Mouse (Mus musculus) hindbrain, embryonic 15.5 days (tissue): Measurements from ENCODE around the gene Shisal1. TPM values are rescaled to one million over a fixed set of nuclear protein-coding genes. Genes with fewer than 3 reads are reported as not detected.

Source experiments
- ATAC-seq: fragments of 200-750 bp; cut with Nextera tagmentation; 2 replicates; pipeline ENCODE4 v1.8.0; 2017; ENCODE audit warnings: low read depth, moderate number of reproducible peaks, moderate TSS enrichment; ENCODE audit not compliant: low FRiP score
- H3K27ac ChIP-seq: fragments of 300-500 bp; sonication (generic); replicated peaks from 2 replicates; pipeline ENCODE4 v1.5.1; 2015; ENCODE audit warnings: mild to moderate bottlenecking, inconsistent platforms
- H3K27me3 ChIP-seq: fragments of 300-500 bp; sonication (generic); 2 replicates; pipeline ENCODE4 v1.6.1; 2015; ENCODE audit warnings: control low read depth, inconsistent platforms
- H3K36me3 ChIP-seq: fragments of 300-500 bp; sonication (generic); 2 replicates; pipeline ENCODE4 v1.6.1; 2015; ENCODE audit warnings: control low read depth, inconsistent platforms
- H3K4me1 ChIP-seq: fragments of 300-500 bp; sonication (generic); replicated peaks from 2 replicates; pipeline ENCODE4 v1.6.1; 2015; ENCODE audit warnings: control low read depth, inconsistent platforms
- H3K4me2 ChIP-seq: fragments of 300-500 bp; sonication (generic); 2 replicates; pipeline ENCODE4 v1.6.1; 2015; ENCODE audit warnings: moderate library complexity, mild to moderate bottlenecking, inconsistent platforms
- H3K4me3 ChIP-seq: fragments of 300-500 bp; sonication (generic); 2 replicates; pipeline ENCODE4 v1.5.1; 2015; ENCODE audit warnings: mild to moderate bottlenecking, inconsistent platforms
- H3K9ac ChIP-seq: fragments of 300-500 bp; sonication (generic); 2 replicates; pipeline ENCODE4 v1.6.1; 2015; ENCODE audit warnings: inconsistent platforms
- H3K9me3 ChIP-seq: fragments of 300-500 bp; sonication (generic); 2 replicates; pipeline ENCODE4 v1.6.1; 2016; ENCODE audit warnings: control low read depth, inconsistent platforms
- WGBS: fragments of 180-500 bp; shearing (Covaris S2); methylation state at CpG from one replicate; pipeline ENCODE4 v1.1.7; 2015; 5-methylcytosine and 5-hydroxymethylcytosine counted together
- polyA plus RNA-seq: library from polyadenylated mRNA; unstranded; fragments of >200 nt; fragmentation: Nextera tagmentation; extraction: Ambion mirVana; gene quantifications from 2 replicates; pipeline ENCODE4 v1.2.1, GENCODE M21; 2015

Shisal1 gene
- polyA plus RNA-seq, 1 experiment from 2014 or later = 14.1 TPM

GRCm38 (mm10) chr15:84395341-84396067 is 51.4 kb downstream of the Shisal1 start:
- no peak overlapping the region for H3K4me2 ChIP-seq
- WGBS = 61% methylated on average over 14 of the region's 14 CpGs
- H3K27ac ChIP-seq = no peak overlapping the region
- H3K27me3 ChIP-seq = no peaks in the 10 kb centered on the region
- H3K9ac ChIP-seq = no peak overlapping the region
- H3K4me3 ChIP-seq = no peak overlapping the region
- peaks cover 24% of the 10 kb centered on the region for H3K4me1 ChIP-seq
- ATAC-seq = no peak
- H3K36me3 ChIP-seq = no peaks in the 10 kb centered on the region
- no peaks in the 10 kb centered on the region for H3K9me3 ChIP-seq

- H3K27me3 ChIP-seq = no peaks in the 10 kb centered on the region
- H3K27ac ChIP-seq = no peak overlapping the region
- H3K4me2 ChIP-seq = no peak overlapping the region
- peaks cover 20% of the 10 kb centered on the region for H3K4me1 ChIP-seq
- H3K4me3 ChIP-seq = no peak overlapping the region
- H3K9me3 ChIP-seq = no peaks in the 10 kb centered on the region
- H3K9ac ChIP-seq = no peak overlapping the region
- WGBS = 53% methylated on average over 6 of the region's 6 CpGs
- no peaks in the 10 kb centered on the region for H3K36me3 ChIP-seq
- ATAC-seq = peak; percentile 47; the same call in 1 of the 2 replicates
Observed at GRCm38 (mm10) chr15:84393341-84393740, 53.6 kb downstream of the Shisal1 start.

- no peak overlapping the region for H3K4me3 ChIP-seq
- H3K9me3 ChIP-seq = peaks cover 1% of the 10 kb centered on the region
- 43% methylated on average over 5 of the region's 5 CpGs for WGBS
- H3K27me3 ChIP-seq = no peaks in the 10 kb centered on the region
- no peak overlapping the region for H3K27ac ChIP-seq
- peaks cover 16% of the 10 kb centered on the region for H3K4me1 ChIP-seq
- no peak overlapping the region for H3K4me2 ChIP-seq
- no peaks in the 10 kb centered on the region for H3K36me3 ChIP-seq
- no peak overlapping the region for H3K9ac ChIP-seq
- ATAC-seq = peak; percentile 36; the same call in 1 of the 2 replicates
Observed at GRCm38 (mm10) chr15:84392840-84393239, 54.1 kb downstream of the Shisal1 start.

- no peaks in the 10 kb centered on the region for H3K27me3 ChIP-seq
- H3K4me2 ChIP-seq = no peak overlapping the region
- H3K9me3 ChIP-seq = peaks cover 8% of the 10 kb centered on the region
- H3K9ac ChIP-seq = no peak overlapping the region
- H3K36me3 ChIP-seq = no peaks in the 10 kb centered on the region
- 96% methylated on average over 4 of the region's 4 CpGs for WGBS
- H3K27ac ChIP-seq = no peak overlapping the region
- no peak for ATAC-seq
- no peak overlapping the region for H3K4me3 ChIP-seq
- peaks cover 10% of the 10 kb centered on the region for H3K4me1 ChIP-seq
Observed at GRCm38 (mm10) chr15:84392131-84392530, 54.8 kb downstream of the Shisal1 start.

- Histone ChIP-seq H3K9ac (no peak overlapping the region), H3K4me3 (no peak overlapping the region), H3K4me1 (no peaks in the 10 kb centered on the region), H3K27ac (no peak overlapping the region), H3K27me3 (no peaks in the 10 kb centered on the region), H3K4me2 (no peak overlapping the region), H3K36me3 (no peaks in the 10 kb centered on the region), H3K9me3 (peaks cover 14% of the 10 kb centered on the region)
- ATAC-seq = no peak
- 93% methylated on average over 8 of the region's 8 CpGs for WGBS
Observed at GRCm38 (mm10) chr15:84388698-84389131, 58.2 kb downstream of the Shisal1 start.

- WGBS = 75% methylated on average over 8 of the region's 8 CpGs
- Histone ChIP-seq H3K9me3 (peaks cover 14% of the 10 kb centered on the region), H3K27me3 (no peaks in the 10 kb centered on the region), H3K9ac (no peak overlapping the region), H3K27ac (no peak overlapping the region), H3K4me3 (no peak overlapping the region), H3K36me3 (no peaks in the 10 kb centered on the region), H3K4me2 (no peak overlapping the region), H3K4me1 (no peaks in the 10 kb centered on the region)
- no peak for ATAC-seq
Observed at GRCm38 (mm10) chr15:84385995-84386565, 60.8 kb downstream of the Shisal1 start.

- no peaks in the 10 kb centered on the region for H3K4me1 ChIP-seq
- WGBS = 92% methylated on average over 9 of the region's 9 CpGs
- H3K9ac ChIP-seq = no peak overlapping the region
- H3K36me3 ChIP-seq = no peaks in the 10 kb centered on the region
- no peak overlapping the region for H3K4me2 ChIP-seq
- H3K27ac ChIP-seq = no peak overlapping the region
- no peak overlapping the region for H3K4me3 ChIP-seq
- ATAC-seq = no peak
- peaks cover 14% of the 10 kb centered on the region for H3K9me3 ChIP-seq
- no peaks in the 10 kb centered on the region for H3K27me3 ChIP-seq
Observed at GRCm38 (mm10) chr15:84384066-84384465, 62.8 kb downstream of the Shisal1 start.

- Histone ChIP-seq H3K27ac (no peak overlapping the region), H3K4me1 (no peaks in the 10 kb centered on the region), H3K9me3 (no peaks in the 10 kb centered on the region), H3K4me3 (no peak overlapping the region), H3K27me3 (no peaks in the 10 kb centered on the region), H3K4me2 (no peak overlapping the region), H3K9ac (no peak overlapping the region), H3K36me3 (no peaks in the 10 kb centered on the region)
- 81% methylated on average over 10 of the region's 10 CpGs for WGBS
- ATAC-seq = no peak
Observed at GRCm38 (mm10) chr15:84380181-84380580, 66.7 kb downstream of the Shisal1 start.

GRCm38 (mm10) chr15:84378734-84379133 is 68.2 kb downstream of the Shisal1 start:
- no peaks in the 10 kb centered on the region for H3K36me3 ChIP-seq
- no peak overlapping the region for H3K4me3 ChIP-seq
- no peak overlapping the region for H3K4me2 ChIP-seq
- no peaks in the 10 kb centered on the region for H3K9me3 ChIP-seq
- H3K4me1 ChIP-seq = no peaks in the 10 kb centered on the region
- no peak for ATAC-seq
- H3K9ac ChIP-seq = no peak overlapping the region
- H3K27ac ChIP-seq = no peak overlapping the region
- H3K27me3 ChIP-seq = no peaks in the 10 kb centered on the region
- 84% methylated on average over 9 of the region's 9 CpGs for WGBS

GRCm38 (mm10) chr15:84372801-84373200 is 74.1 kb downstream of the Shisal1 start:
- Histone ChIP-seq H3K36me3 (no peaks in the 10 kb centered on the region), H3K9me3 (no peaks in the 10 kb centered on the region), H3K4me2 (no peak overlapping the region), H3K4me3 (no peak overlapping the region), H3K9ac (no peak overlapping the region), H3K4me1 (0 out of 2 replicates have a peak, but pooled peaks cover 3% of the 10 kb centered on the region), H3K27me3 (no peaks in the 10 kb centered on the region), H3K27ac (no peak overlapping the region)
- WGBS = 71% methylated on average over 5 of the region's 5 CpGs
- ATAC-seq = no peak

- WGBS = 80% methylated on average over 8 of the region's 8 CpGs
- no peak overlapping the region for H3K4me3 ChIP-seq
- H3K27me3 ChIP-seq = no peaks in the 10 kb centered on the region
- H3K27ac ChIP-seq = no peak overlapping the region
- H3K9ac ChIP-seq = no peak overlapping the region
- H3K36me3 ChIP-seq = no peaks in the 10 kb centered on the region
- ATAC-seq = no peak
- H3K4me2 ChIP-seq = no peak overlapping the region
- H3K9me3 ChIP-seq = no peaks in the 10 kb centered on the region
- H3K4me1 ChIP-seq = peaks cover 7% of the 10 kb centered on the region; the same call in 1 of the 2 replicates
Observed at GRCm38 (mm10) chr15:84367402-84367801, 79.5 kb downstream of the Shisal1 start.

GRCm38 (mm10) chr15:84366574-84366989 is 80.3 kb downstream of the Shisal1 start:
- no peak overlapping the region for H3K27ac ChIP-seq
- H3K9ac ChIP-seq = no peak overlapping the region
- H3K36me3 ChIP-seq = no peaks in the 10 kb centered on the region
- no peaks in the 10 kb centered on the region for H3K9me3 ChIP-seq
- 68% methylated on average over 10 of the region's 10 CpGs for WGBS
- no peak overlapping the region for H3K4me3 ChIP-seq
- no peaks in the 10 kb centered on the region for H3K27me3 ChIP-seq
- H3K4me2 ChIP-seq = no peak overlapping the region
- H3K4me1 ChIP-seq = peaks cover 7% of the 10 kb centered on the region; the same call in 1 of the 2 replicates
- no peak for ATAC-seq
